Mouse (Mus musculus) heart, embryonic 14.5 days (tissue): ENCODE results near the gene Luc7l3. TPM values are rescaled to one million over a fixed set of nuclear protein-coding genes. Genes with fewer than 3 reads are reported as not detected.
A peak's percentile ranks its signal among the peaks of the same experiment; 100 is the strongest.

Source experiments
- ATAC-seq: fragments of 200-750 bp; cut with Nextera tagmentation; 2 replicates; pipeline ENCODE4 v1.8.0; 2017; ENCODE audit warnings: low read depth, moderate TSS enrichment; ENCODE audit not compliant: insufficient number of reproducible peaks, insufficient read depth, low FRiP score
- H3K27ac ChIP-seq, 2 experiments: fragments of 200-500 bp in 1 of 2; fragments of 300-500 bp in 1 of 2; sonication (generic) in 1 of 2; replicated peaks in 1 of 2; 2 replicates each; pipeline ENCODE4 v1.5.1; 2012 to 2014; ENCODE audit warnings: low read depth in 2 of 2, low read length in 2 of 2, control low read depth in 1 of 2, mild to moderate bottlenecking in 1 of 2, mixed read lengths in 1 of 2; ENCODE audit not compliant: control insufficient read depth in 1 of 2, insufficient read depth in 1 of 2
- H3K27me3 ChIP-seq: fragments of 300-500 bp; sonication (generic); 2 replicates; pipeline ENCODE4 v1.6.1; 2014; ENCODE audit warnings: mild to moderate bottlenecking, low read length, control low read depth; ENCODE audit not compliant: control insufficient read depth, insufficient read depth
- H3K36me3 ChIP-seq: fragments of 300-500 bp; sonication (generic); 2 replicates; pipeline ENCODE4 v1.6.1; 2014; ENCODE audit warnings: mild to moderate bottlenecking, control low read depth, low read length, mixed read lengths; ENCODE audit not compliant: control insufficient read depth, insufficient read depth
- H3K4me1 ChIP-seq, 2 experiments: fragments of 200-500 bp in 1 of 2; fragments of 300-500 bp in 1 of 2; sonication (generic) in 1 of 2; 2 replicates each; pipeline ENCODE4 v1.6.1; 2012 to 2014; ENCODE audit warnings: low read length in 2 of 2, control low read depth in 1 of 2, mixed read lengths in 1 of 2; ENCODE audit not compliant: control insufficient read depth in 2 of 2, insufficient read depth in 2 of 2
- H3K4me2 ChIP-seq: fragments of 300-500 bp; sonication (generic); 2 replicates; pipeline ENCODE4 v1.6.1; 2014; ENCODE audit warnings: mild to moderate bottlenecking, low read length
- H3K4me3 ChIP-seq, 2 experiments: fragments of 200-500 bp in 1 of 2; fragments of 300-500 bp in 1 of 2; sonication (generic) in 1 of 2; 2 replicates each; pipeline ENCODE4 v1.5.1; 2012 to 2014; ENCODE audit warnings: low read length in 2 of 2, mild to moderate bottlenecking in 2 of 2, control low read depth in 1 of 2, low read depth in 1 of 2, moderate library complexity in 1 of 2; ENCODE audit not compliant: control insufficient read depth in 1 of 2, insufficient read depth in 1 of 2
- H3K9ac ChIP-seq: fragments of 300-500 bp; sonication (generic); 2 replicates; pipeline ENCODE4 v1.6.1; 2014; ENCODE audit warnings: mild to moderate bottlenecking, low read length
- H3K9me3 ChIP-seq: fragments of 300-500 bp; sonication (generic); 2 replicates; pipeline ENCODE4 v1.6.1; 2016; ENCODE audit warnings: low read length, control low read depth; ENCODE audit not compliant: control insufficient read depth
- whole genome bisulfite sequencing: fragments of 180-500 bp; shearing (Covaris S2); extraction: QIAGEN DNeasy Blood & Tissue Kit; methylation state at CpG from one replicate; pipeline ENCODE4 v1.1.7; 2014; 5-methylcytosine and 5-hydroxymethylcytosine counted together
- polyA plus RNA-seq: library from polyadenylated mRNA; unstranded; fragments of >200 nt; fragmentation: Nextera tagmentation; extraction: Ambion mirVana; gene quantifications from 2 replicates; pipeline ENCODE4 v1.2.1, GENCODE M21; 2014

Gene Luc7l3
- polyA plus RNA-seq, 1 experiment from 2014 or later: 61.9 TPM

GRCm38 (mm10) chr11:94345926-94346325 is 24.1 kb upstream of the Luc7l3 start:
- Histone ChIP-seq H3K9ac (no peak overlapping the region), H3K9me3 (no peaks in the 10 kb centered on the region), H3K27ac (no peak overlapping the region), H3K27me3 (no peaks in the 10 kb centered on the region), H3K4me1 (peaks cover 18 to 24% of the 10 kb centered on the region in 2 experiments), H3K4me3 (no peak overlapping the region), H3K36me3 (peaks cover 9% of the 10 kb centered on the region), H3K4me2 (no peak overlapping the region)
- 63% methylated on average over 10 of the region's 10 CpGs for WGBS
- ATAC-seq: no peak; the same call in 1 of the 2 replicates

- 44% methylated on average over 1 of the region's 1 CpGs for WGBS
- Histone ChIP-seq H3K4me3 (no peak overlapping the region), H3K9ac (no peak overlapping the region), H3K27ac (no peak overlapping the region), H3K36me3 (peaks cover 24% of the 10 kb centered on the region), H3K27me3 (no peaks in the 10 kb centered on the region), H3K4me2 (no peak overlapping the region), H3K9me3 (no peaks in the 10 kb centered on the region), H3K4me1 (peaks cover 18 to 24% of the 10 kb centered on the region in 2 experiments)
- ATAC-seq: 0 out of 2 replicates have a peak, but pooled peaks have one; percentile 23
Observed at GRCm38 (mm10) chr11:94344470-94344869, 22.7 kb upstream of the Luc7l3 start.

- ATAC-seq: no peak
- Histone ChIP-seq H3K9ac (no peak overlapping the region), H3K4me3 (no peak overlapping the region), H3K36me3 (peaks cover 29% of the 10 kb centered on the region), H3K27me3 (no peaks in the 10 kb centered on the region), H3K27ac (no peak overlapping the region), H3K9me3 (no peaks in the 10 kb centered on the region), H3K4me2 (no peak overlapping the region), H3K4me1 (peaks cover 18 to 24% of the 10 kb centered on the region in 2 experiments)
- 53% methylated on average over 5 of the region's 5 CpGs for WGBS
Observed at GRCm38 (mm10) chr11:94343955-94344358, 22.2 kb upstream of the Luc7l3 start.

- no peak overlapping the region; a peak in 1 of 4 replicates for H3K27ac ChIP-seq
- ATAC-seq: no peak
- no peak overlapping the region for H3K4me3 ChIP-seq
- no peaks in the 10 kb centered on the region for H3K9me3 ChIP-seq
- H3K4me2 ChIP-seq: no peak overlapping the region
- peaks cover 45% of the 10 kb centered on the region for H3K36me3 ChIP-seq
- H3K27me3 ChIP-seq: no peaks in the 10 kb centered on the region
- peaks cover 18 to 24% of the 10 kb centered on the region in 2 experiments for H3K4me1 ChIP-seq
- H3K9ac ChIP-seq: no peak overlapping the region
- 44% methylated on average over 13 of the region's 13 CpGs for WGBS
Observed at GRCm38 (mm10) chr11:94342114-94342905, 20.5 kb upstream of the Luc7l3 start.

- peaks cover 53% of the 10 kb centered on the region for H3K36me3 ChIP-seq
- no peaks in the 10 kb centered on the region for H3K27me3 ChIP-seq
- peaks cover 15 to 24% of the 10 kb centered on the region in 2 experiments for H3K4me1 ChIP-seq
- ATAC-seq: no peak
- H3K9me3 ChIP-seq: no peaks in the 10 kb centered on the region
- 80% methylated on average over 10 of the region's 10 CpGs for WGBS
- no peak overlapping the region for H3K4me2 ChIP-seq
- H3K9ac ChIP-seq: no peak overlapping the region
- no peak overlapping the region for H3K27ac ChIP-seq
- no peak overlapping the region for H3K4me3 ChIP-seq
Observed at GRCm38 (mm10) chr11:94340948-94341933, 19.5 kb upstream of the Luc7l3 start.

- no peak overlapping the region for H3K4me3 ChIP-seq
- H3K36me3 ChIP-seq: peaks cover 66% of the 10 kb centered on the region
- no peak for ATAC-seq
Observed at GRCm38 (mm10) chr11:94339732-94340585, 18.2 kb upstream of the Luc7l3 start.

GRCm38 (mm10) chr11:94338347-94338746 is 16.6 kb upstream of the Luc7l3 start:
- H3K4me3 ChIP-seq: no peak overlapping the region
- 70% methylated on average over 2 of the region's 2 CpGs for WGBS
- H3K9ac ChIP-seq: no peak overlapping the region
- H3K9me3 ChIP-seq: no peaks in the 10 kb centered on the region
- no peak for ATAC-seq
- no peak overlapping the region for H3K27ac ChIP-seq
- H3K4me1 ChIP-seq: peaks cover 16 to 19% of the 10 kb centered on the region in 2 experiments
- peaks cover 80% of the 10 kb centered on the region for H3K36me3 ChIP-seq
- H3K27me3 ChIP-seq: no peaks in the 10 kb centered on the region
- no peak overlapping the region for H3K4me2 ChIP-seq

More at GRCm38 (mm10) chr11:94339732-94340585, 18.2 kb upstream of the Luc7l3 start:
- H3K9ac ChIP-seq: no peak overlapping the region
- H3K27ac ChIP-seq: no peak overlapping the region
- no peak overlapping the region for H3K4me2 ChIP-seq
- no peaks in the 10 kb centered on the region for H3K27me3 ChIP-seq
- 55% methylated on average over 18 of the region's 18 CpGs for WGBS
- peaks cover 12 to 18% of the 10 kb centered on the region in 2 experiments for H3K4me1 ChIP-seq
- no peaks in the 10 kb centered on the region for H3K9me3 ChIP-seq
